Mouse (Mus musculus) G1E (cell line): ENCODE results near the gene E2f7. TPM values are rescaled to one million over a fixed set of nuclear protein-coding genes. Genes with fewer than 3 reads are reported as not detected.

Experiments
- ATAC-seq: 2 replicates; pipeline ENCODE4 v1.8.0; 2016; ENCODE audit warnings: mild to moderate bottlenecking; ENCODE audit not compliant: insufficient number of reproducible peaks, poor library complexity, low FRiP score, severe bottlenecking; ENCODE audit errors: extremely low read depth
- DNase-seq: peaks from one replicate; pipeline ENCODE4 v3.0.0; 2012; ENCODE audit warnings: low spot score
- H3K27me3 ChIP-seq: 2 replicates; pipeline ENCODE4 v1.6.1; 2012; ENCODE audit warnings: mild to moderate bottlenecking, low read length, inconsistent platforms; ENCODE audit not compliant: insufficient read depth
- H3K36me3 ChIP-seq: replicated peaks from 2 replicates; pipeline ENCODE3; 2012; ENCODE audit warnings: mild to moderate bottlenecking, inconsistent platforms
- H3K4me1 ChIP-seq: 2 replicates; pipeline ENCODE4 v1.6.1; 2012; ENCODE audit warnings: low read depth, low read length, inconsistent platforms, mixed read lengths; ENCODE audit not compliant: insufficient read depth
- H3K4me3 ChIP-seq: 2 replicates; pipeline ENCODE4 v1.5.1; 2012; ENCODE audit warnings: low read depth, mild to moderate bottlenecking, inconsistent platforms, low read length, moderate library complexity, mixed read lengths
- H3K9me3 ChIP-seq: replicated peaks from 2 replicates; pipeline ENCODE4 v1.6.1; 2012; ENCODE audit warnings: inconsistent platforms
- CTCF ChIP-seq: IDR thresholded peaks from 2 replicates; pipeline ENCODE4 v1.5.1; 2012; ENCODE audit warnings: low read depth, low read length, inconsistent platforms, mixed read lengths
- GATA1 ChIP-seq: IDR thresholded peaks from 2 replicates; pipeline ENCODE4 v1.6.1; 2012; ENCODE audit warnings: borderline replicate concordance, low read length, inconsistent platforms, mixed read lengths
- GATA2 ChIP-seq: IDR thresholded peaks from 2 replicates; pipeline ENCODE4 v1.6.1; 2012; ENCODE audit warnings: low read depth, low read length, inconsistent platforms, borderline replicate concordance
- POLR2AphosphoS5 ChIP-seq: IDR thresholded peaks from 2 replicates; pipeline ENCODE4 v1.6.1; 2012; ENCODE audit warnings: low read depth, low read length, inconsistent platforms; ENCODE audit not compliant: insufficient replicate concordance
- TAL1 ChIP-seq: conservative IDR thresholded peaks from 2 replicates; pipeline ENCODE4 v1.6.1; 2012; ENCODE audit warnings: low read depth, low read length, inconsistent platforms, mixed read lengths
- polyA plus RNA-seq: library from polyadenylated mRNA; stranded (reverse); fragments of >175 nt; gene quantifications from 2 replicates; pipeline ENCODE4 v1.2.3, GENCODE M21; 2012
- total RNA-seq, 2 experiments: library from RNA; stranded (forward) in 1 of 2; stranded (reverse) in 1 of 2; fragments of 200-1000 nt in 1 of 2; fragments of >200 nt in 1 of 2; fragmentation: Nextera tagmentation in 1 of 2; gene quantifications; 2 replicates each; pipeline ENCODE4 v1.2.3; 2014 to 2017

E2f7 gene
- total and polyA plus RNA-seq, 3 experiments, result 10.7 to 28.1 (median 24.4) TPM

- TF ChIP-seq POLR2AphosphoS5 (no peak), CTCF (peak; percentile 83)
- no peaks in the 10 kb centered on the region for H3K4me1 ChIP-seq
- H3K36me3 ChIP-seq, result no peaks in the 10 kb centered on the region
- DNase-seq, result peak; percentile 18
- peak; percentile 70 for ATAC-seq
- H3K9me3 ChIP-seq, result no peaks in the 10 kb centered on the region
- H3K27me3 ChIP-seq, result no peaks in the 10 kb centered on the region; the same call in 1 of the 2 replicates
- no peak overlapping the region for H3K4me3 ChIP-seq
Measured at GRCm38 (mm10) chr10:110727816-110728215, 17.4 kb upstream of the E2f7 start.

DNA sequence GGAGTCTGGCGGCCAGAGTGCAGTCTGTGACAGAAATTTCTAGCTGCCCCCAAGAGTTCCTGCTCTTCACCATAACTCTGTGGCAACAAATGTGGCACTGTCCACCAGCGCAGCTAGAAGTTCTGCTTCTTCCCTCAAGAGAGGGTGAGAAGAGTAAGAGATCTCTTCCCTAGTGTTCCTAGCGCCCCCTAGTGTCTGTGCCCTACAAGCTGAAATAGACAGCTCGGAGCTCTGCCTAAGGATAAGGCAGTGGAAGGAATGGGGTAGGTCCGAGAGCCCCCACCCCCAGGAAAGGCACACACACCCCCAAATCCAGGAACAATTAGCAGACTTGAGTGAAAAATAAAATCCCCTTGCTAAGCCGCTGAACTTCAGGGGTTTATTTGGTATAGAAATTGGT lies 11.9 kb upstream of the E2f7 start:
- no peaks in the 10 kb centered on the region for H3K4me1 ChIP-seq
- TF ChIP-seq CTCF (peak; percentile 62), GATA2 (no peak)
- H3K9me3 ChIP-seq, result no peaks in the 10 kb centered on the region
- H3K27me3 ChIP-seq, result peaks cover 6% of the 10 kb centered on the region; the same call in 1 of the 2 replicates
- no peak overlapping the region for H3K4me3 ChIP-seq
- H3K36me3 ChIP-seq, result no peaks in the 10 kb centered on the region
- DNase-seq (peak; percentile 36), ATAC-seq (peak; percentile 79)

DNA sequence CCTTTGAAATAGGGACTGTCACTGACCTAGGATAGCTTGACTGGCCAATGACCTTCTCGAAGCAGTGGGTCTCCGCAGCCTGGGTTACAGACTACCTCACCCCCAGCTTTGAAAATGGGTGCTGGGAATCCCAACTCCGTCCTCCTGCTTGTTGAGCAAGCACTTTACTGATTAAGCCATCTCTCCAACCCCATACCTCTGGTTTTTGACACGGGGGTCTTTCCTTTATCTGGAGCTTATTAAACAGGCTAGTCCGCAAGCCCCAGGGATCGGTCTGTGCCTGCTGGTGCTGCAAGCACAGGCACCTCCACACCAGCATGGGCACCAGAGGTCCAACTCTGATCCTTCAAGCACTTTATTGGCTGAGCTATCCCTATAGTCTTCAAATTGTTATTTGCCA lies 1.5 kb upstream of the E2f7 start:
- Histone ChIP-seq H3K36me3 (peaks cover 21% of the 10 kb centered on the region), H3K27me3 (peaks cover 23% of the 10 kb centered on the region), H3K4me3 (no peak overlapping the region), H3K4me1 (peaks cover 19% of the 10 kb centered on the region), H3K9me3 (no peaks in the 10 kb centered on the region)
- no peak for TF ChIP-seq TAL1
- TF ChIP-seq CTCF, result no peak
- no peak for TF ChIP-seq POLR2AphosphoS5
- no peak for TF ChIP-seq GATA1
- no peak for TF ChIP-seq GATA2
- no peak for DNase-seq
- ATAC-seq, result no peak

GRCm38 (mm10) chr10:110744120-110744519 lies 1.1 kb upstream of the E2f7 start:
- Histone ChIP-seq H3K4me3 (no peak overlapping the region), H3K36me3 (peaks cover 25% of the 10 kb centered on the region), H3K9me3 (no peaks in the 10 kb centered on the region), H3K4me1 (peaks cover 19% of the 10 kb centered on the region), H3K27me3 (peaks cover 23% of the 10 kb centered on the region)
- ATAC-seq (no peak), DNase-seq (no peak)
- no peak for TF ChIP-seq GATA1
- no peak for TF ChIP-seq CTCF
- TF ChIP-seq GATA2, result no peak
- no peak for TF ChIP-seq POLR2AphosphoS5
- no peak for TF ChIP-seq TAL1

GRCm38 (mm10) chr10:110745640-110746032 lies 397 bp downstream of the E2f7 start:
- TF ChIP-seq TAL1 (no peak), GATA1 (no peak), CTCF (no peak), POLR2AphosphoS5 (no peak), GATA2 (no peak)
- H3K27me3 ChIP-seq, result peaks cover 16% of the 10 kb centered on the region
- ATAC-seq, result peak; percentile 2; the same call in 1 of the 2 replicates

DNA sequence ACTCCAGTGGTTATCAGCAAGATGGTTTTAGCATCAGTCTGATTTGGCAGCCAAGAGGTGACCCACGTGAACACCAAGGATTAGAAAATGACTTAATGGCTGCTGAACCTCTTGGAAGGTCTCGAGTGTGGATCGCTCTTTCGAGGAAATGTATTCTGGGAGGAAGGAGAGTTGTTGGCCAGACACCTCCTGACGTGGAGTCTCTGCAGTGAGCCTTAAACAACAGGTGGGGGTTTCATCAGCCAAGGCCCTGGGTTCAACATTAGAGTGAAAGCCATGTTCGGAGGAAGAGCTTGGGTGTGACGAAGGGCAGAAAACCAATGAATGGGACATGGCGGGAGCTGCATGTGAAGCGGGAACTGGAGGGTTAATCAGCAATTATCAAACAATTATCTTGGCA lies 3.8 kb downstream of the E2f7 start:
- Histone ChIP-seq H3K27me3 (no peaks in the 10 kb centered on the region), H3K4me3 (no peak overlapping the region), H3K4me1 (peaks cover 19% of the 10 kb centered on the region), H3K9me3 (no peaks in the 10 kb centered on the region), H3K36me3 (peaks cover 72% of the 10 kb centered on the region)
- ATAC-seq (no peak), DNase-seq (no peak)
- TF ChIP-seq TAL1 (no peak), GATA1 (no peak), GATA2 (no peak), POLR2AphosphoS5 (no peak), CTCF (no peak)

More at GRCm38 (mm10) chr10:110745640-110746032, 397 bp downstream of the E2f7 start:
- H3K4me1 ChIP-seq, result peaks cover 19% of the 10 kb centered on the region
- no peak for DNase-seq
- H3K4me3 ChIP-seq, result peak overlapping the region; percentile 98
- peaks cover 38% of the 10 kb centered on the region for H3K36me3 ChIP-seq
- no peaks in the 10 kb centered on the region for H3K9me3 ChIP-seq
